Comparison of ENCODE assay signal across 9 mouse cellular contexts in the genomic region with DNA sequence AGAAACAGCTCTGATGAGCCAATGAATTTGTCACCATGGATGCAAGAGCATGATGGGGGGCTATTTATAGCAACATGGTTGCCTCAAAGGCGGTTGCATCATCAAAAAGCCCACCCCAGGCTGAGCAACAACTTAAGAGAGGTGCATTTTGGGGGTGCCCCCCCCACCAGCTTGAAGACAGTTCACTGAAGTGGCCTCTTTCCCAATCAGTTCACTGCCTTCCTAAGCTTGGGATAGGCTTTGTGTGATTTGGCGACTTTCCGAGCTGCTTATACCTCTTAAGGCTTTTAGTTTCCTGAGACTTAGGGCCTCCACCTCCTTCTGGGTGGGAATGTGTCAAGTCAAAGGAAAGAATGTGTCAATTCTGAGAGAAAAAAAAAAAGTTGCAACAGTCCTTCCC.
"Had no signal": no experiment of that assay in that cellular context is flagged by ENCODE, and none has a peak within 500 bp of the region (broad histone marks: within the 10 kb centered on the region; RNA-seq: fewer than 3 reads in every experiment).

No protein-coding gene starts in this region.

- H3K9ac ChIP-seq: limb, embryonic 15.5 days; liver, embryonic 12.5 days; midbrain, embryonic 13.5 days had no signal

- H3K4me2 ChIP-seq: limb, embryonic 15.5 days; liver, embryonic 12.5 days; midbrain, embryonic 13.5 days had no signal

- H3K4me3 ChIP-seq: left cerebral cortex, adult 2 months; limb, embryonic 15.5 days; liver, embryonic 12.5 days; midbrain, embryonic 13.5 days had no signal

- H3K27ac ChIP-seq: left cerebral cortex, adult 2 months; limb, embryonic 15.5 days; liver, embryonic 12.5 days; midbrain, embryonic 13.5 days; stomach, postnatal 0 days had no signal

- H3K36me3 ChIP-seq: limb, embryonic 15.5 days; liver, embryonic 12.5 days; midbrain, embryonic 13.5 days had no signal

- H3K9me3 ChIP-seq: limb, embryonic 15.5 days; liver, embryonic 12.5 days; midbrain, embryonic 13.5 days had no signal

- ATAC-seq: intestine, postnatal 0 days; liver, embryonic 12.5 days; midbrain, embryonic 13.5 days had no signal

- H3K27me3 ChIP-seq: limb, embryonic 15.5 days; midbrain, embryonic 13.5 days had no signal

- DNase-seq: kidney, adult 8-10 months; kidney, postnatal 25 days; right cerebral cortex, adult 18-20 months had no signal
